Mouse (Mus musculus) liver, postnatal 0 days (tissue): Measurements from ENCODE around the gene Ctcf. TPM values are rescaled to one million over a fixed set of nuclear protein-coding genes. Genes with fewer than 3 reads are reported as not detected.

Experiments
- ATAC-seq: fragments of 200-750 bp; cut with Nextera tagmentation; 2 replicates; pipeline ENCODE4 v1.8.0; 2017; ENCODE audit warnings: mild to moderate bottlenecking, moderate library complexity
- DNase-seq: peaks from one replicate; pipeline ENCODE4 v3.0.0-alpha.2; 2016
- H3K27ac ChIP-seq: fragments of 300-500 bp; sonication (generic); 2 replicates; pipeline ENCODE4 v1.5.1; 2014; ENCODE audit warnings: antibody characterized with exemption, moderate library complexity, mild to moderate bottlenecking, low read depth
- H3K27me3 ChIP-seq: fragments of 300-500 bp; sonication (generic); 2 replicates; pipeline ENCODE4 v1.6.1; 2014; ENCODE audit warnings: low read length, control low read depth, mixed read lengths; ENCODE audit not compliant: insufficient read depth
- H3K36me3 ChIP-seq: fragments of 300-500 bp; sonication (generic); replicated peaks from 2 replicates; pipeline ENCODE4 v1.6.1; 2014; ENCODE audit warnings: mild to moderate bottlenecking, control low read depth, low read length, moderate library complexity, mixed read lengths; ENCODE audit not compliant: insufficient read depth
- H3K4me1 ChIP-seq: fragments of 300-500 bp; sonication (generic); 2 replicates; pipeline ENCODE4 v1.6.1; 2014; ENCODE audit warnings: antibody characterized with exemption, mild to moderate bottlenecking, control low read depth; ENCODE audit not compliant: insufficient read depth
- H3K4me2 ChIP-seq: fragments of 300-500 bp; sonication (generic); 2 replicates; pipeline ENCODE4 v1.6.1; 2014; ENCODE audit warnings: low read depth, mild to moderate bottlenecking, low read length, moderate library complexity, mixed read lengths
- H3K4me3 ChIP-seq: fragments of 300-500 bp; sonication (generic); 2 replicates; pipeline ENCODE4 v1.5.1; 2014; ENCODE audit warnings: low read depth, low read length
- H3K9ac ChIP-seq: fragments of 300-500 bp; sonication (generic); replicated peaks from 2 replicates; pipeline ENCODE4 v1.6.1; 2014; ENCODE audit warnings: mild to moderate bottlenecking, moderate library complexity
- H3K9me3 ChIP-seq: fragments of 300-500 bp; sonication (generic); 2 replicates; pipeline ENCODE4 v1.6.1; 2016; ENCODE audit warnings: mild to moderate bottlenecking, control low read depth, low read length, mixed read lengths
- CTCF ChIP-seq: sonication (generic); IDR thresholded peaks from 2 replicates; pipeline ENCODE4 v1.5.1; 2016; ENCODE audit warnings: antibody characterized with exemption, low read depth
- EP300 ChIP-seq: IDR thresholded peaks from 2 replicates; pipeline ENCODE4 v1.6.1; 2016; ENCODE audit warnings: antibody characterized with exemption, low read depth, mild to moderate bottlenecking
- WGBS: fragments of 180-500 bp; shearing (Covaris S2); extraction: QIAGEN DNeasy Blood & Tissue Kit; methylation state at CpG from one replicate; pipeline ENCODE4 v1.1.7; 2014; ENCODE audit not compliant: insufficient replicate concordance; 5-methylcytosine and 5-hydroxymethylcytosine counted together
- microRNA counts: library from miRNA; unstranded; fragments of <30 nt; microRNA quantifications from one replicate; lab custom pipeline; 2015
- microRNA-seq: library from miRNA; unstranded; fragments of <30 nt; microRNA quantifications from one replicate; pipeline ENCODE4, GENCODE M21; 2016
- polyA plus RNA-seq: library from polyadenylated mRNA; unstranded; fragments of >200 nt; fragmentation: Nextera tagmentation; extraction: Ambion mirVana; gene quantifications from 2 replicates; pipeline ENCODE4 v1.2.1, GENCODE M21; 2015

Gene Ctcf
- polyA plus RNA-seq, 1 experiment from 2014 or later: 41.1 TPM

DNA sequence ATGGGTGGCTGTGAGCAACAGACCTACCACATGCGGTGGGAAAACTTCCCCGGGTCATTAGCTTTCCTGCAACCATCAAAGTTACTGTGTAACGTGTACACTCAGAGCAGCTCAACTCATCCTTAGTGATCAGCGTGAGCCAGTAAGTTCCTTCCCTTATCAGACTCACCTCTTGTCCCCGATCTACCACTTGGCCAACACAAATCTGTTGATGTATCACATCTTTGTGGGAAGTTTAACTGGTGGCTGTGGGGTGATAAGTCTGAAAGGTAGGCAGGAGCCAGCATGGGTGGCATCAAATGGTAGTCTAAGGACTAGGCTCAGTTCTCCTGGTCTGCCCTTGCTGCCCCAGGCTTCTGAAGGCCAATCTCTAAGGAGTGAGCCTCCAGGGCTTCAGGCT, 95.8 kb downstream of the Ctcf start:
- Histone ChIP-seq H3K27ac (no peak overlapping the region), H3K4me3 (no peak overlapping the region), H3K4me2 (no peak overlapping the region), H3K9ac (no peak overlapping the region), H3K27me3 (0 out of 2 replicates have a peak, but pooled peaks cover 3% of the 10 kb centered on the region), H3K36me3 (no peaks in the 10 kb centered on the region), H3K9me3 (no peaks in the 10 kb centered on the region), H3K4me1 (no peaks in the 10 kb centered on the region)
- DNase-seq (no peak), ATAC-seq (no peak)
- TF ChIP-seq CTCF (no peak), EP300 (0 out of 2 replicates have a peak, but pooled peaks have one; percentile 42)
- WGBS: 65% methylated on average over 5 of the region's 5 CpGs

MicroRNA genes within 50 kb of the gene (microRNA counts, 519-probe panel; counts per million panel counts)
- microRNA mmu-miR-1966 (lab: Ali Mortazavi, UCI): not detected

Small RNA genes lying within 50 kb of the gene (microRNA-seq; reads per million reads assigned to microRNA genes)
- gene Mir1966: not detected

Other genes with a start within 250 kb of the Ctcf start
- gene Kctd19, start 223.1 kb upstream of the Ctcf start, polyA plus RNA-seq: not detected in 2 replicates
- gene Lrrc36, start 223.0 kb upstream of the Ctcf start, polyA plus RNA-seq: 0.09 and 0.11 TPM in 2 replicates
- gene Tppp3, start 165.0 kb upstream of the Ctcf start, polyA plus RNA-seq: 1.4 and 3.8 TPM in 2 replicates
- 2.1 and 2.3 TPM in 2 replicates for gene Zdhhc1, start 139.7 kb upstream of the Ctcf start, polyA plus RNA-seq
- gene Hsd11b2, start 117.8 kb upstream of the Ctcf start, polyA plus RNA-seq: 0.13 TPM in 1 of 2 replicates, not detected in the other
- gene Atp6v0d1, start 70.5 kb upstream of the Ctcf start, polyA plus RNA-seq: 48.0 and 50.2 TPM in 2 replicates
- gene Ripor1, start 31.3 kb upstream of the Ctcf start, polyA plus RNA-seq: 6.2 and 6.8 TPM in 2 replicates
- 0.17 TPM in 1 of 2 replicates, not detected in the other for gene Agrp, start 825 bp downstream of the Ctcf start, polyA plus RNA-seq
- 0.73 and 0.88 TPM in 2 replicates for gene Carmil2, start 49.7 kb downstream of the Ctcf start, polyA plus RNA-seq
- gene Acd, start 64.5 kb downstream of the Ctcf start, polyA plus RNA-seq: 20.6 and 22.4 TPM in 2 replicates
- 5.0 and 6.6 TPM in 2 replicates for gene Pard6a, start 64.6 kb downstream of the Ctcf start, polyA plus RNA-seq
- not detected in 2 replicates for gene 4933405L10Rik, start 71.1 kb downstream of the Ctcf start, polyA plus RNA-seq
- 2.9 and 3.3 TPM in 2 replicates for gene Enkd1, start 71.6 kb downstream of the Ctcf start, polyA plus RNA-seq
- gene Gfod2, start 122.1 kb downstream of the Ctcf start, polyA plus RNA-seq: 2.4 and 2.9 TPM in 2 replicates
- 18.9 and 20.9 TPM in 2 replicates for gene Ranbp10, start 190.8 kb downstream of the Ctcf start, polyA plus RNA-seq
- gene Tsnaxip1, start 191.2 kb downstream of the Ctcf start, polyA plus RNA-seq: not detected in 2 replicates
- gene Cenpt, start 216.7 kb downstream of the Ctcf start, polyA plus RNA-seq: 8.9 and 9.0 TPM in 2 replicates
- 19.6 and 21.5 TPM in 2 replicates for gene Thap11, start 218.6 kb downstream of the Ctcf start, polyA plus RNA-seq
- 67.6 and 71.9 TPM in 2 replicates for gene Nutf2, start 224.0 kb downstream of the Ctcf start, polyA plus RNA-seq
- 5.8 and 7.2 TPM in 2 replicates for gene Edc4, start 244.3 kb downstream of the Ctcf start, polyA plus RNA-seq